Mouse (Mus musculus) midbrain, postnatal 0 days (tissue): ENCODE data around the gene Armcx4. TPM values are rescaled to one million over a fixed set of nuclear protein-coding genes. Genes with fewer than 3 reads are reported as not detected.

Experiments
- ATAC-seq: fragments of 200-750 bp; cut with Nextera tagmentation; 2 replicates; pipeline ENCODE4 v1.8.0; 2017; ENCODE audit warnings: moderate number of reproducible peaks, mild to moderate bottlenecking, moderate TSS enrichment, moderate library complexity; ENCODE audit not compliant: low FRiP score
- DNase-seq: peaks from one replicate; pipeline ENCODE4 v3.0.0-alpha.2; 2015; ENCODE audit warnings: low spot score
- H3K27ac ChIP-seq: fragments of 300-500 bp; sonication (generic); 2 replicates; pipeline ENCODE4 v1.5.1; 2014; ENCODE audit warnings: low read depth, mild to moderate bottlenecking, low read length, mixed read lengths
- H3K27me3 ChIP-seq: fragments of 300-500 bp; sonication (generic); 2 replicates; pipeline ENCODE4 v1.6.1; 2014; ENCODE audit warnings: low read length, control low read depth, mixed read lengths; ENCODE audit not compliant: insufficient read depth
- H3K36me3 ChIP-seq: fragments of 300-500 bp; sonication (generic); 2 replicates; pipeline ENCODE4 v1.6.1; 2014; ENCODE audit warnings: low read length, control low read depth, mixed read lengths; ENCODE audit not compliant: insufficient read depth
- H3K4me1 ChIP-seq: fragments of 300-500 bp; sonication (generic); 2 replicates; pipeline ENCODE4 v1.6.1; 2014; ENCODE audit warnings: mild to moderate bottlenecking, control low read depth, antibody characterized with exemption, low read length, mixed read lengths; ENCODE audit not compliant: insufficient read depth
- H3K4me2 ChIP-seq: fragments of 300-500 bp; sonication (generic); 2 replicates; pipeline ENCODE4 v1.6.1; 2014; ENCODE audit warnings: low read depth, mild to moderate bottlenecking, low read length, mixed read lengths; ENCODE audit not compliant: poor library complexity, severe bottlenecking
- H3K4me3 ChIP-seq: fragments of 300-500 bp; sonication (generic); 2 replicates; pipeline ENCODE4 v1.5.1; 2014; ENCODE audit warnings: low read depth, mild to moderate bottlenecking, low read length, moderate library complexity
- H3K9ac ChIP-seq: fragments of 300-500 bp; sonication (generic); replicated peaks from 2 replicates; pipeline ENCODE4 v1.6.1; 2014; ENCODE audit warnings: mild to moderate bottlenecking, low read length, moderate library complexity, mixed read lengths; ENCODE audit not compliant: poor library complexity, severe bottlenecking
- H3K9me3 ChIP-seq: fragments of 300-500 bp; sonication (generic); 2 replicates; pipeline ENCODE4 v1.6.1; 2016; ENCODE audit warnings: low read length, control low read depth
- CTCF ChIP-seq: IDR thresholded peaks from 2 replicates; pipeline ENCODE4 v1.5.1; 2016; ENCODE audit warnings: antibody characterized with exemption, mild to moderate bottlenecking
- WGBS: fragments of 180-500 bp; shearing (Covaris S2); extraction: QIAGEN DNeasy Blood & Tissue Kit; methylation state at CpG from one replicate; pipeline ENCODE4 v1.1.7; 2014; 5-methylcytosine and 5-hydroxymethylcytosine counted together
- polyA plus RNA-seq: library from polyadenylated mRNA; unstranded; fragments of >200 nt; fragmentation: Nextera tagmentation; extraction: Ambion mirVana; gene quantifications from 2 replicates; pipeline ENCODE4 v1.2.1, GENCODE M21; 2015
- total RNA-seq: library from RNA; depleted of rRNA; stranded (reverse); fragments of >200 nt; gene quantifications from 2 replicates; pipeline ENCODE4 v1.2.3, GENCODE M21; 2014; rRNA removed

The Armcx4 gene
- total RNA-seq (15.0 and 21.4 TPM in 2 replicates), polyA plus RNA-seq (4.5 and 6.0 TPM in 2 replicates)

GRCm38 (mm10) chrX:134686267-134686666 is at the start of gene Armcx4:
Armcx4 (plus strand) TSS chrX:134686519.
- Histone ChIP-seq H3K9ac (peak within 1 kb of the TSS; percentile 77), H3K27me3 (no peaks in the 10 kb centered on the region; the same call in 1 of the 2 replicates), H3K27ac (peak within 1 kb of the TSS; percentile 87), H3K9me3 (no peaks in the 10 kb centered on the region), H3K4me1 (no peaks in the 10 kb centered on the region), H3K36me3 (peaks cover 11% of the 10 kb centered on the region; the same call in 1 of the 2 replicates), H3K4me3 (peak within 1 kb of the TSS; percentile 52), H3K4me2 (peak within 1 kb of the TSS; percentile 58)
- DNase-seq (peak; percentile 93), ATAC-seq (peak; percentile 97)
- 32% methylated on average over 33 of the region's 33 CpGs for WGBS
- TF ChIP-seq CTCF: peak; percentile 69

- Histone ChIP-seq H3K27me3 (no peaks in the 10 kb centered on the region; the same call in 1 of the 2 replicates), H3K27ac (no peak overlapping the region), H3K4me3 (no peak overlapping the region), H3K36me3 (no peaks in the 10 kb centered on the region), H3K4me2 (no peak overlapping the region), H3K9me3 (no peaks in the 10 kb centered on the region), H3K4me1 (no peaks in the 10 kb centered on the region), H3K9ac (no peak overlapping the region)
- 81% methylated on average over 10 of the region's 10 CpGs for WGBS
- ATAC-seq (no peak), DNase-seq (no peak)
- no peak for TF ChIP-seq CTCF
Observed at GRCm38 (mm10) chrX:134641000-134641760, 45.1 kb upstream of the Armcx4 start.

GRCm38 (mm10) chrX:134646338-134646737 is 40.0 kb upstream of the Armcx4 start:
- ATAC-seq: no peak
- WGBS: 100% methylated on average over 1 of the region's 1 CpGs
- DNase-seq: no peak
- Histone ChIP-seq H3K4me3 (no peak overlapping the region), H3K4me2 (no peak overlapping the region), H3K9ac (no peak overlapping the region), H3K27ac (no peak overlapping the region), H3K36me3 (no peaks in the 10 kb centered on the region), H3K9me3 (no peaks in the 10 kb centered on the region), H3K27me3 (no peaks in the 10 kb centered on the region; the same call in 1 of the 2 replicates), H3K4me1 (no peaks in the 10 kb centered on the region)
- no peak for TF ChIP-seq CTCF

GRCm38 (mm10) chrX:134647421-134647820 is 38.9 kb upstream of the Armcx4 start:
- Histone ChIP-seq H3K27ac (no peak overlapping the region), H3K4me1 (no peaks in the 10 kb centered on the region), H3K36me3 (no peaks in the 10 kb centered on the region), H3K9me3 (no peaks in the 10 kb centered on the region), H3K9ac (no peak overlapping the region), H3K27me3 (no peaks in the 10 kb centered on the region), H3K4me3 (no peak overlapping the region), H3K4me2 (no peak overlapping the region)
- TF ChIP-seq CTCF: no peak
- ATAC-seq (no peak), DNase-seq (no peak)
- 68% methylated on average over 7 of the region's 8 CpGs for WGBS

- Histone ChIP-seq H3K4me3 (no peak overlapping the region), H3K9me3 (no peaks in the 10 kb centered on the region), H3K4me2 (no peak overlapping the region), H3K27me3 (no peaks in the 10 kb centered on the region), H3K27ac (no peak overlapping the region), H3K36me3 (no peaks in the 10 kb centered on the region), H3K9ac (no peak overlapping the region), H3K4me1 (no peaks in the 10 kb centered on the region)
- DNase-seq: peak; percentile 92
- peak; percentile 79 for TF ChIP-seq CTCF
- ATAC-seq: peak; percentile 85
- WGBS: 16% methylated on average over 11 of the region's 11 CpGs
Observed at GRCm38 (mm10) chrX:134648031-134648692, 38.2 kb upstream of the Armcx4 start.

GRCm38 (mm10) chrX:134652061-134652460 is 34.3 kb upstream of the Armcx4 start:
- Histone ChIP-seq H3K9ac (no peak overlapping the region), H3K36me3 (no peaks in the 10 kb centered on the region), H3K9me3 (no peaks in the 10 kb centered on the region), H3K4me1 (no peaks in the 10 kb centered on the region), H3K4me2 (no peak overlapping the region), H3K27me3 (no peaks in the 10 kb centered on the region), H3K27ac (no peak overlapping the region), H3K4me3 (no peak overlapping the region)
- DNase-seq (no peak), ATAC-seq (no peak)
- TF ChIP-seq CTCF: no peak
- WGBS: 80% methylated on average over 1 of the region's 1 CpGs
